Mouse (Mus musculus): ENCODE measurements around the gene Vsig2.

Vsig2 gene

DNA sequence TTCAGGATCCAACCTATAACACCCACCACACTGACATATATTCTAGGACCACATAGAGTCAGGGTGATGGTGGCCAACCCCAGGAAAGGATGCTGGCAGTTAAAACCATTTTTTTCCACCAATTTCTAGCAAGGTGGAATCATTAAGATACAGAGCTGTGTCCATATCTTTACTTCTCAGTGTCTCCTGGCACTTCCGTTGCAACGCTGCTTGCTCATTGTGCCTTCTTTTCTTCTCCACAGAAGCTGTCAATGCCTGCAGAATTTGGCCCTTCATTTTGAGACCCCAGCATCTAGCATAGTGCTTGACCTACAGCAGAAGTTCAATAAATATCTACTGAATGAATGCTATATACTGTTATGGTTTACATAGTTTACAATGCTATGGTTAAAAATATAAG, 28.0 kb downstream of the Vsig2 start:
- CTCF ChIA-PET, result no interaction called here

DNA sequence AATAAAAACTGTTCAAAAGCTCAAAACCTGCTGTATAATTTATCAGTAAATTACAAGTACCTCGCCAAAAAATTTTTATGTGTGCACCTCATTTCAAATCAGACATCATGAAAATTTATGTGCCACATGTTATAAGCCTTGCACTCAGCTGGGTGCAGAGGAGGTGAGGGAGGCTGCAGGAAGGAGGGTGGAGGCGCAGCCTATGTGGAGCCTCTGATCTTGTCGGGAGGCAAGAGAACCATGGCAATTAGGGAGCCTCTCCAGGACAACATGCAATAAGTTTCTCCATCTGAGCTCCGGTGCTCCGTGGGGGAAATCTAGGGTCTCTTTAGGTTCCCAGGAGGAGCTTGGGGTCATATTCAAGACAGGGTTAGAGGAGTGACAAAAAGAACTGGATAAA, 28.4 kb downstream of the Vsig2 start:
- CTCF ChIA-PET, result no interaction called here

DNA sequence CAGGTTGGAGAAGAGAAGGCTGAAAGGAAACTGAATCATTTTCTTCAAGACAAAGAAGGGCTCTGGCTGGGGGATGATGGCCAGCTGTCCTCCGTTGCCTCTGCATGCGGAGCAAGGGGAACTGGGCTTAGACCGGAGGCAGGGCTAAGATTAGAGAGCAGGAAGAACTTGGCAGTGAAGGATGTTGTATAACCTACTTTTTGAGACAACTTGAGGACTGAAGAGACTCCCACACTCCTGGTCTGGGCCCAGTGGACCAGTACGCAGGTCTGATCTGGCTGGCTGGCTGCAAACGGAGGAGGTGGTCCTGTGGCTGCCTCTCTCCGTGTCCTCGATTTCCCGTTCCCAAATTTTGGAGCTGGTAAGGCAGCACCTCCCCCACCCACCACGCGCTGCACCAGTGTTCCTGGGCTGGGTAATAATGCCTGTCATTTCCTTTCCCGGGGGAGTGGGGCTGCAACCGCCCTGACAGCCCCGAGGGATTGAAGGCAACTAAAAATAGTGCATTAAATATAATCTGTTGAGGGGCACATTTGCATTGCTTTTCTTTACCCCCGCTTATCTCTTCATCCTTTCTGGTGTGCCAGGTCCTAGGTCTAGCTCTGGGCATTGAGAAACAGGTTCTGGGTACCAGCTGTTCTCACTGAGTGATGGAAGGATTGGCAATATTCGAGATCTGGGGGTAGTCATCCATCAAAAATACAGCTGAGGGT, 29.0 kb downstream of the Vsig2 start:
- CTCF ChIA-PET, result no interaction called here

GRCm38 (mm10) chr9:37568605-37569214, 29.7 kb downstream of the Vsig2 start:
- CTCF ChIA-PET, result interaction anchor here (0.6 kb wide), 1 partner anchor 620 kb away, joined by 7 read pairs; no protein-coding TSS in a partner anchor

DNA sequence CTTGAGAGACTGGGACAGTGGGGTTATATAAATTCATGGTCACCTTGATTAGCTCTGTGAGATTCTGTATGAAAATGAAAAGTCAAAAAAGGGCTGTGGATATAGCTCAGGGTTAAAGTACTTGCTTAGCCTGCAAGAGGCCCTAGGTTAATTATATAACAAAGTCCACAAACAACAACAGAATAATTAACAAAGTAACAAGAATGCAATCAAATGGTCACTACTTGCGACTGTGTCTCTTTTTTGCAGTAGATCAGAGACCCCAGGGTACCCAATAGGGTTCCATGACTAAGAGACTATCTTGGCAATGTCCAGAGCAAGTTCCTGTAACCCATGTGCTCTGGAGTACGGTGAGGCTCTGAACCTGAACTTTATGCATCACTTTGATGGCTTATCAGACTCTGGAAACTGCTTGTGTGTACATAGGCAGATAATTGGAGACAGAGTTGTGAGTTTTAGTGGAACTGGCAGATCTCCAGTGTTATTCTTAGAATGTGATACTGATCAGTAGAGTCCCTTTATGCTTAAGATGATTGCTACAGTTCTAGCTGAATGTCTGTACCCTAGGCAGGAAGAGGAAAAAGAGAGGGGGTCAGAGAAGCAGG, 30.3 kb downstream of the Vsig2 start:
- CTCF ChIA-PET, result interaction anchor here (0.6 kb wide), 1 partner anchor 620 kb away, joined by 7 read pairs; no protein-coding TSS in a partner anchor

DNA sequence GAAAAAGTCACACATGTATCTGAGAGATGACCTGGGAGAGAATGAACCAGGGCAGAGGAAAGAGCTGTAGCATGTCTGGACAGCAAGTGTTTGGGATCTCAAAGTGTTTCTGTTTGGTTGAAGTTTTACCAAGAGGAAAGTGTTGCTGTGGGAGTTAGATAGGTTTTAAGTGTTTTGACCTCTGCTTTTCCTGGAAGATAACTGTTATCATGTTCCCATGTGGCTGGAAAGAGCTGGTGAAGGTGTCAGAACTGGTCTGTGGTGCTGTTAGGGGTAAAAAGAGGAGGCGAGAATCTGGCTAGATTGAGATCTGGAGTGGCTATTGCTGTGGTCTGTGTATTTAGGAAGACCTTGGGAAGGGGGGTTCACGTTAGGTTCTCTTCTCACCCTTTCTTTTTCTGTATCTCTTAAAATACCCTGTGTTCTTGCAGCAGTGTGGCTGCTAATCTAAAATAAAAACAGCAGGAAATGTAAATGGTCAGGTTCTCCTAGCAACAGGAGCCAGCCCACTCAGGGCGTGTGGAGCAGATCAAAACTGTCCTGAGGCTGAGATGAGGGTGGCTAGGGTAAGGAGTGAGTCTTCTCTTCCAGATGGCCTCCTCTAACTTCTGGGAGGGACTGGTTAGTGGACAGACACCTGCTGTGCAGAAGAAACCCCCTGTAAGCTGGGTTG, 33.3 kb downstream of the Vsig2 start:
- CTCF ChIA-PET, result no interaction called here

- CTCF ChIA-PET, result interaction anchor here (0.9 kb wide), 1 partner anchor 17 kb away, joined by 4 read pairs; no protein-coding TSS in a partner anchor
Observed at GRCm38 (mm10) chr9:37576436-37576930, 37.4 kb downstream of the Vsig2 start.

- CTCF ChIA-PET, result no interaction called here
Observed at GRCm38 (mm10) chr9:37583594-37583993, 44.5 kb downstream of the Vsig2 start.

DNA sequence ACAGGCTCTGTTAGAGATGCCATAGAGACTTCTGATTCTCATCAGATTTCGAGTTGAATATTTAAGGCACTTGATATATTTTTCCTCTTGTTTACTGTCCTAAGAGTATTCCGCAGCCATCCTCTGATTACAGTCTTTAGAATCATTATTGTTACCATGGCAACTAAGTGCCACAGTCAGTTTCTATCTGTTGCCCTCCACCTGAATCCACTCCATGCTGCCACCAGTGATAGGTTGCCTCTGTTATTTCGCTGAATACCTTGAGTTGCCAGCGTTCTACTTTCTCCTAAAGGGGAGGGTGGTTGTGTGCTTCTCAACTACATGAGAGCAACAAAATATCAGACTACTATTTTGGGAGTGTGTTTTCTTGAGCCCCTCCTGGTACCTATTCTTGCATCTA, 47.7 kb downstream of the Vsig2 start:
- CTCF ChIA-PET, result no interaction called here

- CTCF ChIA-PET, result no interaction called here
Observed at GRCm38 (mm10) chr9:37590381-37590780, 51.3 kb downstream of the Vsig2 start.

DNA sequence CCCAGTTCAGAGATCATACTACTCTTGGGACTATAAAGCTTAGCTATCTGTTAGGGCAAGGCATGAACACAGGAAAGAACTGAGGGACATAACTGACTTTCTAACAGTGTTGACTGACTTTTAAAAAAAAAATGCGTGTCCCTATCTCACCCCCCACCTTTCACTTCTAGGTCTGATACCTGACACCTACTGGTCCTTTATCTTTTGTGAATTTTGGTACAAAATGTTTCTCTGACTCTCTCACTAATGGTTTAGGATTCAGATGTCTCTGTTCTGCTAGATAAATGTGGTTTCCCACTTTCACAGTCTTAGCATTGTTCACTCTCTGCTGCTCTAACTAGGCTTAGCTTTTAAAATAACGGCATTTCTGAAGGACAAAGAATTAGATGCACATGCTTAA, 53.0 kb downstream of the Vsig2 start:
- CTCF ChIA-PET, result no interaction called here

- CTCF ChIA-PET, result no interaction called here
Observed at GRCm38 (mm10) chr9:37592633-37593032, 53.6 kb downstream of the Vsig2 start.

- CTCF ChIA-PET, result no interaction called here
Observed at GRCm38 (mm10) chr9:37593690-37594089, 54.6 kb downstream of the Vsig2 start.

Data from spleen, embryonic (tissue).